Mouse (Mus musculus): Measurements from ENCODE around the gene Gpbar1. TPM values are rescaled to one million over a fixed set of nuclear protein-coding genes. Genes with fewer than 3 reads are reported as not detected.

Gene Gpbar1
- polyA plus RNA-seq, 1 experiment from 2014 or later = 0.14 TPM

DNA sequence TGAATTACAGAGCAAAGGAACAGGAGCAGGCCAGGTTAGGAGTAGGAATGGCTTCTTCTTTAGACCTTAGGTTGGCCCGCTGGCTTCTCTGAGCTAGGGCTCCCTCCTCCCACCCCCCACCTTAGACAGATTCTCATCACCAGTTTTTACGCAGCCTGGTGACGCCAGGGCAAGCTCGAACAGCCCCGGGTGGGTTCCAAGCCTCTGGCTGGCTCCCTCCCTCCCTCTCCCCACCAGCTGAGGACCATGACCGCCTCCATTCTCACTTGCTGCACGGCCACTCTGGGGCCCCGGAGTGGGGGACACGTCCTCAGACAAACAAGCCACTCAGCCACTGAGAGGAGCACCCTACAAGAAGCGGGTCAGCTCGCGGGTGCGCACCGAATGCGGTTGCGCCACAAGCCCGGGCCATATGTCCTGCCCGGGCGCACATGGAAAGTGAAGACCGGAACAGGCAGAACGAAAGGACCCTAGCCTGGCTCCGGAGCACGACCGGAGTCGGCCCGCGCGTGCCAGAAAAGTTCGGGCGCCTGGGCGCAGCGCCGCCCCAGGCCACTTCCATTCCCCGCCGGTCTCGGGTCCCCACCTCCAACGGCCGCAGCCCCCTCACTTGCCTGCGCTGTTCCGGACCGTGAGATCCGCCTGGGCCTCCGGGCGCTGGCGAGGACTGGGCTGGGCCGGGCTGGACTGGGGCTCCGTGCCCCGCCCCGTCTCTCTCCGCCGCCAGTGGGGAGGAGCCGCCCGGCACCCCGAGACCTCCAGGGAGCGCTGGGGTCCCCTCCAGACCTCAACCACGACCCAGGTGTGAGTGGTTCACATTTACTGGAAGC, 25.4 kb downstream of the Gpbar1 start:
- WGBS = under 1% methylated on average over 56 of the region's 56 CpGs
- Histone ChIP-seq H3K9me3 (no peaks in the 10 kb centered on the region), H3K4me3 (peak overlapping the region; percentile 73), H3K27me3 (ENCODE audit: poor library complexity, severe bottlenecking) (peaks cover 31% of the 10 kb centered on the region), H3K27ac (peak overlapping the region; percentile 80), H3K36me3 (replicated peaks) (no peaks in the 10 kb centered on the region), H3K4me1 (peaks cover 15% of the 10 kb centered on the region)
- DNase-seq (ENCODE audit: extremely low spot score, low spot score) = peak; percentile 59

DNA sequence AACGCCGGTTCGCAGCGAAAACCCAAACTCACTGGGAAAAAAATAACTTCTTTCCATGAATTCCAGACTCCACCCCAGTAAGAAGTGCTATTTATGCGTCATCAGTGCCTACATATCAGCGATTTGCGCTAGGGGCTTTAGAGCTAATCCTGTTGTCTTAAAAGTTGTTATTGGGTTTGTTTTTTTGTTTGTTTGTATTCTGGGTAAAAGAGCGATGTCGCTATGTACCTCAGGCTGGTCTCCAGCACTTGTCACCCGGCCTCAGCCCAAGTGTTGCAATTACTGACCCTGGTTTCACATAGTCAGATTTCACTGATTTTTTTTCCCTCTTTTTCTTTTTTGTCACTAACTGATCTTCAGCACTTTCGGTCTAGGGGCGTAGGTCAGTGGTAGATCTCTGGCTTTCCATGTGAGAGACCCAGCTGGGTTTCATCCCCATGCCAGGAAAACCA, 26.0 kb downstream of the Gpbar1 start:
- 8% methylated on average over 12 of the region's 12 CpGs for WGBS
- Histone ChIP-seq H3K4me1 (peaks cover 15% of the 10 kb centered on the region), H3K27ac (peak overlapping the region; percentile 80), H3K36me3 (replicated peaks) (no peaks in the 10 kb centered on the region), H3K9me3 (no peaks in the 10 kb centered on the region), H3K4me3 (peak overlapping the region; percentile 73), H3K27me3 (ENCODE audit: poor library complexity, severe bottlenecking) (peaks cover 31% of the 10 kb centered on the region)
- DNase-seq (ENCODE audit: extremely low spot score, low spot score) = no peak

DNA sequence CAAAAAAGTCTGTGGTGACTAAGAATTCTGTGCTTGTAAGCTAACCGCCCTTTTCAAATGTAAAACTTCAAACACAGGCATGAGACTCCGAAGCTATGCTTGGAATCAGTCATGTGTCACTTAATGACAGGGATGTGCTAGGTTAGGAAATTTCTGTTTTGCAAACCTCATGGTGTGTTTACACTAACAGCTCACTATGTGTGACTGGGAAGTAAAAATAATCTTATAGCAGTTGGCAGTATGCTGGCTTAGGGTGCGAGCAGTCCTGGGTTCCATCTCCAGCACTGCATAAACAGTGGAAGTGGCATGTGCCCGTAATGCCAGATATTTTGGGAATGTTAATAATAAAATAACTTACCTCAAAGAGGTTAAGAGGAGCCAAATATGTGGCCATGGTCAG, 26.6 kb downstream of the Gpbar1 start:
- Histone ChIP-seq H3K4me1 (peaks cover 18% of the 10 kb centered on the region), H3K4me3 (no peak overlapping the region), H3K9me3 (no peaks in the 10 kb centered on the region), H3K36me3 (replicated peaks) (no peaks in the 10 kb centered on the region), H3K27me3 (ENCODE audit: poor library complexity, severe bottlenecking) (peaks cover 31% of the 10 kb centered on the region), H3K27ac (no peak overlapping the region)
- WGBS = 84% methylated on average over 4 of the region's 4 CpGs
- no peak for DNase-seq (ENCODE audit: extremely low spot score, low spot score)

DNA sequence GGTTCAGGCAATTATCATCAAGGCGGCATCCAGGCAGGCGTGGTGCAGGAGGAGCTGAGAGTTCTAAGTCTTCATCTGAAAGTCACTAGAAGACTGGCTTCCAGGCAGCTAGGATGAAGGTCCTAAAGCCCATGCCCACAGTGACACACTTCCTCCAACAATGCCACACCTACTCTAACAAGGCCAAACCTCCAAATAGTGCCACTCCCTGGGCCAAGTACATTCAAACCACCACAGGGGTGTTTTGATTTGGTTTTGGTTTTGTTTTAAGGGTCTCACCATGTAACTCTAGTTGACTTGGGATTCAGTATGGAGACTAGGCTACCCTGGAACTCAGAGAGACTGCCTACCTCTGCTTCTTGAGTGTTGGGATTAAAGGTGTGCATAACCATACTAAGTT, 27.2 kb downstream of the Gpbar1 start, which contains the start of gene Tmbim1:
Gene Tmbim1, minus strand, starts transcription at position 101 of the 400 bp plus-strand sequence.
- WGBS = 89% methylated on average over 2 of the region's 2 CpGs
- peaks cover 19% of the 10 kb centered on the region for H3K4me1 ChIP-seq
- H3K36me3 ChIP-seq (replicated peaks) = no peaks in the 10 kb centered on the region
- H3K4me3 ChIP-seq = peak within 1 kb of the TSS; percentile 73
- DNase-seq (ENCODE audit: extremely low spot score, low spot score) = no peak
- H3K27me3 ChIP-seq (ENCODE audit: poor library complexity, severe bottlenecking) = peaks cover 31% of the 10 kb centered on the region
- H3K9me3 ChIP-seq = no peaks in the 10 kb centered on the region
- no peak within 1 kb of the TSS for H3K27ac ChIP-seq

DNA sequence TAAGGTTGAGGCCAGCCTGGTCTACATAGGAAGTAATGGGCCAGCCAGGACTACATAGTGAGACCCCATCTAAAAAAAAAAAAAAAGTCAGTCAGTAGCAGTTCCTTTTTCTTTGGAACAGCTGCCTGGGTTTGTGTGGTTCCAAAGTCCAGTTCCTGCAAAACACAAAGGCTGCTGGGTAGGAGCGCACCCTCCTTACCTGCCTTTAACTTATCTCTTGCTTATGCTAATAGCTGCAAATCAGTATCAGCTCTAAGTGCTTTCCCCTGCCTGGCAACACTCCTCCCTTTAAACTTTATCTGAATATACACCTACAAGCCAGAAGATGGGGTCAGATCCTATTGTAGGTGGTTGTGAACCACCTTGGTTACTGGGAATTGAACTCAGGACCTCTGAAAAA, 28.8 kb downstream of the Gpbar1 start:
- no peak overlapping the region for H3K4me3 ChIP-seq
- 96% methylated on average over 1 of the region's 1 CpGs for WGBS

DNA sequence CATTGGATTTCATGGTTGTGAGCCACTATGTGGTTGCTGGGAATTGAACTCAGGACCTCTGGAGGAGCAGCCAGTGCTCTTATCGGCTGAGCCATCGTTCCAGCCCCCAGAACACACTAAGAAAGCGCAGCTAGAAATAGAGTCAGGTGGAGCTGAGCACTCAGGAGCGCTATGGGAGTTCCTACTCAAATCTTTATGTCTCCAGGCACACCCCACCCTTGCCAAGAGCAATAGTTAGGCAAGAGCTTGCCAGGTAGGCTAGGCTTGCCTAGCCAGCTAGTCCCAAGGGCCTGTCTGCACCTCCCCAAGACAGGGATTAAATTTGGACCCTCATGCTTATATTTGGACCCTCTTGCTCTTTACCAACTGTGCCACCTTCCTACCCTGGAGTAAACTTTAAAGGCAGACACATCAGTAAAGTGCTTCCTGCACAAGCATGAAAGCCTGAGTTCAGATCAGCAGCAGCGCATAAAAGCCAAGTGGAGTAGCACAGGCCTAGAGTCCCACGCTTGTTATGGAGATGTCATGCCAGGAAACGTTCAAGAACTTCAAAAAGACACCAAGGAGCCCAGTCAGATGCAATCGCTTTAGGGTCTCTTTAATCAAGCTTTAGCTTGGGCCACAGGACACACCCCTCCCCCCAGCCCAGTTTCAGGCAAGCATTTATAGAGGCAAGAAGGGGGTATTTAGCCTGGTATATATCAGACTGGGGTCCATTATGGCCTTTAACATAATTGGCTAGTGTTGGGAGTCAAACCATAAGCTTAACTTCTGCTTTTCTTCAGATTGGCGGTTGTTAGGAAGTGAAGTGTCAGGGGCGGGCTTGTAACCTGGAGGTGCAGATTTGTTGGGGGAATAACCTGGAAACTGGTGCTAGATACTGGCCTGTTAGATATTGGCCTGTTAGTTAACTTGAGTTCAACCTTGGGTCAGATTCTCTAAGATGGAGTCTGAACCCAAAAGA, 29.9 kb downstream of the Gpbar1 start:
- DNase-seq (ENCODE audit: extremely low spot score, low spot score) = no peak
- WGBS = 77% methylated on average over 10 of the region's 10 CpGs
- Histone ChIP-seq H3K27ac (no peak overlapping the region), H3K27me3 (ENCODE audit: poor library complexity, severe bottlenecking) (peaks cover 20% of the 10 kb centered on the region; the same call in 1 of the 2 replicates), H3K9me3 (no peaks in the 10 kb centered on the region), H3K4me3 (no peak overlapping the region), H3K4me1 (peaks cover 17% of the 10 kb centered on the region), H3K36me3 (replicated peaks) (no peaks in the 10 kb centered on the region)

More for the DNA sequence above, 28.8 kb downstream of the Gpbar1 start:
- H3K27me3 ChIP-seq (ENCODE audit: poor library complexity, severe bottlenecking) = peaks cover 29% of the 10 kb centered on the region
- no peaks in the 10 kb centered on the region for H3K36me3 ChIP-seq (replicated peaks)
- no peak for DNase-seq (ENCODE audit: extremely low spot score, low spot score)
- H3K27ac ChIP-seq = no peak overlapping the region
- no peaks in the 10 kb centered on the region for H3K9me3 ChIP-seq
- peaks cover 19% of the 10 kb centered on the region for H3K4me1 ChIP-seq

DNA sequence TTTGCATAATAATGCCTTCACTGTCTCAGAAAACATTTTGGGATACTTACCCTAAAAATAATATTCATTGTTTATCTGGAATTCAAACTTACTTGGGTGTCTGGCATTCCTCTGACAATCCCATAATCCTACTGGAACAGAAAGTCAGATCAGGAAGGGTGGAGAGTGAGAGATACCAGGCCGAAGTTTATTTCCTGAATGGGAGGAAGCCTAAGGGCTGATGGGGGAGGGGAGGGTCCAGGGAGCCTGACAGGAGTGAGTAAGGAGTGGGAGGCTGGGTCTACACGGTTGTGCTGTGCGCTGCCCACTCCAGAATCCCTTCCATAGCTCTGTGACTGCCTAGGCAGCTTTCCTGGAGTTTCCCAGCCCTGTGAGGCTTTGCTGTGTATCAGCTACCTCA, 31.4 kb downstream of the Gpbar1 start:
- H3K27me3 ChIP-seq (ENCODE audit: poor library complexity, severe bottlenecking) = peaks cover 8% of the 10 kb centered on the region; the same call in 1 of the 2 replicates
- H3K4me3 ChIP-seq = no peak overlapping the region
- no peaks in the 10 kb centered on the region for H3K36me3 ChIP-seq (replicated peaks)
- no peak for DNase-seq (ENCODE audit: extremely low spot score, low spot score)
- no peaks in the 10 kb centered on the region for H3K9me3 ChIP-seq
- H3K4me1 ChIP-seq = 0 out of 2 replicates have a peak, but pooled peaks cover 4% of the 10 kb centered on the region
- WGBS = 57% methylated on average over 3 of the region's 3 CpGs
- H3K27ac ChIP-seq = no peak overlapping the region

DNA sequence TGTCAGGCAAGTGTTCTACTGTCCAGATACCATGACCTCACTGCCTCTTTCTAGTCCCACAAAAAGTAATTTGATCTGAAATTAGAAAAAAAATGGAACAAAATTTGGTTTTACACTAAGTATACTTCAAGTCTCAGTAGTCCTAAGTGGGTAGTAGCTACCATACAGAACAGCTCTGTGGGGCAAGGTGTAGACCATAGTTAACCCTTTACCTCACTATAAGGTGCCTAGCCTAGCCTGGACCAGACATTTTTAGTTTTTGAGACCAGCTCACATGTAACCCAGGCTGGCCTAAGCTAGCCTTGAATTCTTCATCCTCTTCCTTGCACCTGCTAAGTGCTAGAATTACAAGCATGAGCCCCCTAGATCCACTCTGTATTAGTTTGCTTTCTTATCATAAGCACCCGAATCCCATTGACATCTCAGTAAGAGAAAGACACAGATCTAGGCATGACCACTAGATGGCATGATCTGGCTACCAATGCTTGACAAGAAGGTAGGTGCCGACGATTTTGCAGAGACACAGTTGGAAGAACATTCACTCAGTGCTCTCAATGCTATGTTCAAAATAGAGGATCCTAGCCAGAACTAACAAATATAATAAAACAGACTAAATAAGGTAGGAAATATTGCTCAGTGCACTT, 34.8 kb downstream of the Gpbar1 start:
- 8% methylated on average over 3 of the region's 3 CpGs for WGBS
- peak; percentile 39 for DNase-seq (ENCODE audit: extremely low spot score, low spot score)
- Histone ChIP-seq H3K36me3 (replicated peaks) (no peaks in the 10 kb centered on the region), H3K4me1 (0 out of 2 replicates have a peak, but pooled peaks cover 4% of the 10 kb centered on the region), H3K27ac (no peak overlapping the region), H3K27me3 (ENCODE audit: poor library complexity, severe bottlenecking) (no peaks in the 10 kb centered on the region), H3K4me3 (no peak overlapping the region), H3K9me3 (no peaks in the 10 kb centered on the region)

DNA sequence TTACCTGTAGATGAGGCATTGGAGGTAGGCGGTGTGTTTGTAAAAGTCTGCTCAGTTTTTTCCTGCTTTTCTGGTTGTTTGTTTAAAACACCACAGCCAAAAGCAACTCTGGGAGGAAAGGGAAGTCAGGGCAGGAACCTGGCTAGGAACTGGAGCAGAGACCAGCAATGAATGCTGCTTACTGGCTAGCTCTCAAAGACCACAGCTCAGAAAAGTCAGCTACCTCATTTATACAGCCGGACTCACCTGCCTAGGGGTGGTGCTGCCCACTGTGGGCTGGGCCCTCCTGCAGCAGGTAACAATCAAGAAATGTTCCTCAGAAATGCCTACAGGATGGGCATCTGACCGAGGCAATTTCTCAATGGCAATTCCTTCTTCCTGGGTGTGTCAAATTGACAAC, 36.4 kb downstream of the Gpbar1 start:
- 0 out of 2 replicates have a peak, but pooled peaks cover 3% of the 10 kb centered on the region for H3K4me1 ChIP-seq
- no peaks in the 10 kb centered on the region for H3K27me3 ChIP-seq (ENCODE audit: poor library complexity, severe bottlenecking)
- no peak for DNase-seq (ENCODE audit: extremely low spot score, low spot score)
- 92% methylated on average over 3 of the region's 3 CpGs for WGBS
- no peak overlapping the region for H3K4me3 ChIP-seq
- no peak overlapping the region for H3K27ac ChIP-seq
- no peaks in the 10 kb centered on the region for H3K9me3 ChIP-seq
- H3K36me3 ChIP-seq (replicated peaks) = no peaks in the 10 kb centered on the region

DNA sequence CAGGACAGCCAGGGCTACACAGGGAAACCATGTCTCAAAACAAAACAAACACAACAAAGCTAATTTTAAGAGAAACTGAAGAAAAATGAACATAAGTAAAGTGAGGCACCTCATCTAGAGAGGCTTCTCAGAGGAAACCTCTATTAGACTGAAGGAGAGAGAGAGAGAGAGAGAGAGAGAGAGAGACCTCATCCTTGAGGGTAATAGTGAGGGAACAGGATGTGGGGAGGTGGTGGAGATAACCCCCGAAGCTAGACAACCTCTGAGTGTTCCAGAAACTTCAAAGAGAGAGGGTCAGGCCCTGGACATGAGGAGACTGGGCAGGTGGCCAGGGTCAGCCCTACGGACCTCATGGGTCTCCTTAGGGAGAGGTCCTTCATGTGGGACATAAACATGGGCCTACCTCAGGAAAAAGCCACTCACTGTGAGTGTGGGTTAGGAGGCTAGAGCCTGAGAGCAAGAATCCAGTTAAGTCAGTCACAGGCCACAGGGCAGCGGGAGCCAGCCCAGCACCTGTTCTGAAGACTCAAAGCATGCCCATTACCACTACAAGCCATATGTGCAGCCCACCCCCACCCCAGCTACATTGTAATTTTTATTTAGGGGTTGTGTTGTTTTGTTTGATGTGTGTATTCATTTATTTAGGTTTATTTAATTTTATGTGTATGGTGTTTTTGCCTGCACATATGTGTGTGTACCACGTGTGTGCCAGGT, 37.9 kb downstream of the Gpbar1 start:
- no peaks in the 10 kb centered on the region for H3K9me3 ChIP-seq
- H3K4me3 ChIP-seq = no peak overlapping the region
- H3K4me1 ChIP-seq = no peaks in the 10 kb centered on the region
- H3K27ac ChIP-seq = no peak overlapping the region
- DNase-seq (ENCODE audit: extremely low spot score, low spot score) = no peak
- H3K36me3 ChIP-seq (replicated peaks) = no peaks in the 10 kb centered on the region
- WGBS = 83% methylated on average over 4 of the region's 4 CpGs
- no peaks in the 10 kb centered on the region for H3K27me3 ChIP-seq (ENCODE audit: poor library complexity, severe bottlenecking)

DNA sequence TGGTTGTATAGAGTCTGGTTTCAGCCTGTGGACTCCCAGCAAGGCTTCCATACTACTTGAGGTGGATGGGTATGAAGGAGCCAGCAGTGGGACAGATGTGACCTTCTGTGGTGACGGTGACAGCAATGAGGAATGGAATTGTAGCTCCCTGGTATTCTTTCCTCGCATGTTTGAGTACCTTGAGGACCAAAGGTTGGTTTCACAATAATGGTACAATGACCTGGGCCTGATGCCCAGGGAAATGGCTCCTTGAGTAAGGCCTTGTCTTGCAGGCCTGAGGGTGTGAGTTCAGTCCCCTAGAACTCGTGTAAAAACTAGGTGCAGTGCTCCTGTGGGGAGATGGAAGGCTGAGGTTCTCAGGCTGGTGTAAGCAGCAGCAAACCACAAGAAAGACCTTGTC, 40.4 kb downstream of the Gpbar1 start:
- H3K4me1 ChIP-seq = no peaks in the 10 kb centered on the region
- no peaks in the 10 kb centered on the region for H3K9me3 ChIP-seq
- WGBS = 88% methylated on average over 3 of the region's 3 CpGs
- no peaks in the 10 kb centered on the region for H3K36me3 ChIP-seq (replicated peaks)
- no peak overlapping the region for H3K4me3 ChIP-seq
- H3K27ac ChIP-seq = no peak overlapping the region
- DNase-seq (ENCODE audit: extremely low spot score, low spot score) = no peak
- no peaks in the 10 kb centered on the region for H3K27me3 ChIP-seq (ENCODE audit: poor library complexity, severe bottlenecking)

DNA sequence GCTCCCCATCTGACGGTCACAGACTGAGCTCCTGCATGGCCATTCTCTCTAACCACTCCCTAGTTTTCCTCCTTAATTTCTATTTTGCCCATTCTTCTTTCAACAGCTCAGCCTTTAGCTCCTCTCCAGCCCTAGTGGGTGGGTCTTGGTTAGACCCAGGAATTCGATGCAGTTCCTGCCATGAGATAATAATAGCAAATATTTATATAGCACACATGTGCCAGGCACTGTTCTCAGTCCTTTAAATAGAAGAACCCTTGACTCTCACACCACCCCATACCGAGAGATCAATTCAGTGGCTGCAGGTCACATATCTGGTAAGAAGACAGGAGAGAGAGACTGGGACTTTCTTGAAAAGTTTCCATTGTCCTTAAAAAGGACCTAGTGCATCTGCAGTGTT, 43.0 kb downstream of the Gpbar1 start:
- H3K27me3 ChIP-seq (ENCODE audit: poor library complexity, severe bottlenecking) = no peaks in the 10 kb centered on the region
- DNase-seq (ENCODE audit: extremely low spot score, low spot score) = no peak
- no peaks in the 10 kb centered on the region for H3K36me3 ChIP-seq (replicated peaks)
- WGBS = 86% methylated on average over 3 of the region's 3 CpGs
- H3K4me3 ChIP-seq = no peak overlapping the region
- no peaks in the 10 kb centered on the region for H3K4me1 ChIP-seq
- H3K9me3 ChIP-seq = no peaks in the 10 kb centered on the region
- no peak overlapping the region for H3K27ac ChIP-seq

All from forebrain, embryonic 10.5 days (tissue).